Mouse (Mus musculus): ENCODE measurements around the gene Rilpl1.
"Not testable (repeated sequence)": the region's sequence is repeated elsewhere in the genome, so short reads cannot be mapped to it uniquely, and the experiment has no call there.

Gene Rilpl1

DNA sequence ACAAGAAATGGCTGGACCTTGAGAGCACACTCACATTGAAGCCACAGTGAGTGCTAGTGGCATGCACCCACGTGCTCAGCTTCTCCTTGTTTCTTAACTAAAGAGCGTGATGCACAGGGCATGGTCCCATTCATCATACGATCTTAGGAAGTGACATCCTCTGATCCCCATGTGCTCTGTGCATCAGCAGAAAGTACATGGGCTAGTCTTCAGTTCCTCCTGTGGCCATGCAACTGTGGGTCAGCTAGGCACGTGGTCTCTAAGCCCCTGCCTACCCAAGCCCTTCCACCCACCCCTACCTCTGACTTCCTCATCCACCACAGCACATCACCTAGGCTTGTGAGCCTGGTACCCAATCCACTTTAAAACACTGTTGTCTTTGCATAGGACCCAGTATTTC, 38.6 kb downstream of the Rilpl1 start:
- no peak for DNase-seq (ENCODE audit: low read depth)

DNA sequence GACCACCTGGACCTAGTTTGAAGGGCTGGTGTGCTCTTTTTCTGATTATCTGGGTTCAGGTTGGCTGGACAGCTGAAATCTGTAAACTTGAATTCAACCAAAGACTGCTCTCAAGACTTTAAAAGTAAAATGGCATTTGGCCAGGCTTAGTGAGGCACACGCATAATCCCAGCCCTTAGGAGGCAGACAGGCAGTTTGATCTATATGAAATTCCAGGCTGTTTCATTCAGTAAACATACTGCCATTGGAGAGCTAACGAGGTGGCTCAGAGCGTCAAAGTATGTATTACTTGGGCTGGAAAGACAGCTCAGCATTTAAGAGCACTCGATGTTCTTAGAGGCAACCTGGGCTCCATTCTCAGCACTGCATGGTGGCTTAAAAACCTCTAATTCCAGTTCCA, 39.5 kb downstream of the Rilpl1 start:
- no peak for DNase-seq (ENCODE audit: low read depth)

DNA sequence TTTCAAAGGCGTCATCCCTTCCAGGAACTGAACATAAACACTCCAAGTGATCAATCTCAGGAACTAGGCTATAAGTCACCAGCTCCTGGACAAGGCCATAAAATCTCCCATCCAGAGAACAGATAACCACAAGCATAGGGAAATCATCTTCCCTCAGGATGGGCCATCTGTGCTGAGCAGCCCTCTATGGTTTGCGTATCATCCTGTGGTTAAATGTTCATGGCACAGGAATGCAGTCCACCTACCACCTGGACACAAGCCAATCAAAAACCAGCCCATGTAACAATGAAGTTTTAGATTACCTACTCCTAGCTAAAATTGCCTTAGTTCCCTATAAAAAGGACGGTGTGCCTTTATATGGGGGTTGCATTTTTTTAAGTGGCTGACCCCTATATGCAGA, 42.3 kb downstream of the Rilpl1 start:
- DNase-seq (ENCODE audit: low read depth), result no peak

DNA sequence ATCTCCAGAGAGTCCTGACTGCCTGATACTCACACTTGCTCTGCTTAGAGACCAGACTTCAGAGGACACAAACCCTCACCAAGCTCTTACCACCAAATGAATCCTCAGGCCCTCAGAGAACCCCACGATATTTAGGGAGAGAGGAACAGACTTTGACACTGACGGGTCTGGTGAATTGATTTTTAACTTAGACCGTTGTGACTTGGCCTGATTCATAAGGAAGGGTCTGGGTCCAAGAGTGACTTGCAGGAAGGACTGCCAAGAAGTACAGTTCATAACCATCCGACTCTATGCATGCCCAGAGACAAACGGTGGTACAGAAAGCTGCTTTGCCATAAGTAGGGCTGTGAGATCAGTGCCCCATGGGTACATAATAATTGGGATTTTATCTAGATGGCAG, 45.5 kb downstream of the Rilpl1 start:
- DNase-seq (ENCODE audit: low read depth), result no peak

DNA sequence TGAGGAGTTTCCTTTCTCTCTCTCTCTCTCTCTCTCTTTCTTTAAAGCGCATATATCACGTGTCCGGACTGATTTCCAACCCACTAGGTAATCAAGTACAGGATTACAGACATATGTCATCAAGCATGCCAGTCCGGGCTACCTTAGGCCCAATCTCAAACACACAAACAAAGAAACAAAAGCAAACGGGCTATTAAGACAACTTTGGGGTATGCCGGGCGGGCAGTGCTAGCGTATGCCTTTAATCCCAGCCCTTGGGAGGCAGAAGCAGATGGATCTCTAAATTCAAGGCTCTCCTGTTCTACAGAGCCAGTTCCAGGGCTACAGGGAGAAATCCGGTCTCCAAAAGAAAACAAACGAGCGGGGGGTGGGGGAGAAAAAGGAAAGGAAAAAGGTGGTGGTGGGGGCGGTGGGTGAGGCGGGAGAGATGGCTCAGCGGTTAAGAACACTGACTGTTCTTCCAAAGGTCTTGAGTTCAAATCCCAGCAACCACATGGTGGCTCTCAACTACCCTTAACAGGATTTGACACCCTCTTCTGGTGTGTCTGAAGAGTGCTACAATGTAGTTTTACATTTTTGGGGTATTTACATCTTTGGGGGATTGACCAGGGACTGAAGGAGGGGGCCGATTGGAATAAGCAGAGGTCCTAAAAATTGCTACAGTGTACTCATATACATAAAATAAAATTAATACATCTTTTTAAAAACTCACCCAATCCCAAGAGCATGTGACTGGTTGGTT, 47.4 kb downstream of the Rilpl1 start:
- no peak for DNase-seq (ENCODE audit: low read depth)

DNA sequence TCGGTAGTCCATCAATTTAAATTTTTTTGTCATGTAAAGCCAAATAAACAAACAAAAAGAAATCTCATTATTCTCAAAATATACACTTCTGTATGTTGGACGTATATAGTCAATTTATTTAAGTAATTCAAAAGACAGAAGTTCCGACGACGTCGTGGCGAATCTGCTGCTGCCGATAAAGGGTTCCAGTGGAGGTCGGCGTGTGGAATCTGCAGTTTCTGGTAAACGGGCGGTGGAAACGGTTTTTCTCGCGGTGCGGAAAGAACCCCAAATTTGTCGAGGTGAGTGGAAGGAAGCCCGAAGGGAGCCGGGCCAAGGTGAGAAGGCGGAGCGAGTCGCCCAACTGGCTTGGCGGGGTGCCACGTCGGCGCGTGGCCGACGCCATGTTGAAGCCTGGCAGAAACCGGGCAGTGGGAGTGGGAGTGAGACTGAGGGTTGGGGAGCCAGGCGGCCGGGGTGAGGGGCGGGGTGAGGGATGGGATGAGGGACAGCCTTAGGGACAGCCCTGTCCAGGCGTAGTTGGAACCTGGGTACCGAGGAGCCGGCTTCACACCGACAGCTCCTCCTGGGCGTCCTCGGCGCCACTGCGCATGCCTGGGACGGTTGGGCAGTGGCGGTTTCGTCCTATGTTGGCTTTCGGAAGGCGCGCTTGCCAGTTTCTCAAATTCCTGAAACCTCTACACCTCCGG, 48.1 kb downstream of the Rilpl1 start, which contains the start of gene Snrnp35:
Gene Snrnp35 (plus strand): TSS at position 169 of the 689 bp plus-strand sequence.
- peak; percentile 85 for DNase-seq (ENCODE audit: low read depth)

DNA sequence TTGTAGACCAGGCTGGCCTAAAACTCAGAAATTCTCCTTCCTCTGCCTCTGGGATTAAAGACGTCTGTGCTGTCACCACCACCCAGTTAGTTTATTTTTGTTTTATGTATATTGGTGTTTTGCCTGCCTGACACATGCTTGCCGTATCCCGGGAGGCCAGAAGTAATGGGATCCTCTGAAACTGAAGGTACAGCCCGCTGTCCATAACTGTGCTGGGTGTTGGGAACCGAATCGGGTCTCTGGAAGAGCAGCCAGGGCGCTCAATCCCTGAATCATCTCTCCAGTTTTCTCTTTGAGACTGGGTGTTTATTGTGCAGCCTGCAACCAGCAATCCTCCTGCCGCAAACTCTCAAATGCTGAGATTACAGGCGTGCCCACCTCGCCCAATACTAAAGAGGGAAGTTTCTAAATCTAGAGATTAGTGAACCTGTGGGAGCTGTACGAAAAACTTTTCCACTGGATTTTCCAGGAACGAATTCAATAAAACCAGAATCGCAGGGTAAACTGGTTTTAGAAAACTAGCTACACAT, 48.7 kb downstream of the Rilpl1 start:
- DNase-seq (ENCODE audit: low read depth), result no peak

DNA sequence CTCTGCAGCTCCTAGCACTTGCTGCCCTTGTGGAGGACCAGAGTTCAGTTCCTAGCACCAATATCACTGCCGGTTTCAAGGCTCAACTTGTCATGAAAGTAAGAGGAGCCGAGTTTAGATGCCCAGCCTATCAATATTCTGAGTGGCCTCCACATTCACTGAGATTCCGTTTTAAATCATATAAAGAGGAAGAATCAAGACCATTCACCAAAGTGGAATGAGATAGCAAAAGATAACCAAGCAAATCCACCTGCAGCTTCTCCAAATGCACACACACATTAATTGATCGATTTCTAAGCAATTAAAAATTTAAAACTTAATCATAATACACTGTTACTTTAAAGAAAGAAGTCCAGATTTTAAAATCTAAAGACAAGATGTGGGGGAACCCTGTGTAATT, 49.5 kb downstream of the Rilpl1 start:
- no peak for DNase-seq (ENCODE audit: low read depth)

DNA sequence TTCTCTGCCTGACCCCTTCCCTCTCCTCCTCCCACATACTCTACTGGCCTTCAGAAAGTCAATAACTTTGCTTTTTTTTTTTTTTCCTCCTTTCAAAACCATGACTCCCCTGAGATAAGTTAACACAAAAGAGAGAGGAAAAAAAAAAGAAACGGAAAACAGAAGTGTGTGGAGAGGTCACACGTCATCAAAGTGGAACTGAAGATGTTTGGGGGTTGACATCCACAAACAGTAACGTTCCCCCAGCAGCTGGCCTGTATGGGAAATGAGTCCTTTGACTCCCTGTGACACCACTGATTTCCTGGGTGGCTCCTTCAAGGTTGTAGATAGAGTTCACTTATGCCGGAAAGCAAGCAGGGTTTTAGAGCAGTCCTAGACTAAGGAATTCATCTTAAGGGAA, 51.1 kb downstream of the Rilpl1 start:
- no peak for DNase-seq (ENCODE audit: low read depth)

DNA sequence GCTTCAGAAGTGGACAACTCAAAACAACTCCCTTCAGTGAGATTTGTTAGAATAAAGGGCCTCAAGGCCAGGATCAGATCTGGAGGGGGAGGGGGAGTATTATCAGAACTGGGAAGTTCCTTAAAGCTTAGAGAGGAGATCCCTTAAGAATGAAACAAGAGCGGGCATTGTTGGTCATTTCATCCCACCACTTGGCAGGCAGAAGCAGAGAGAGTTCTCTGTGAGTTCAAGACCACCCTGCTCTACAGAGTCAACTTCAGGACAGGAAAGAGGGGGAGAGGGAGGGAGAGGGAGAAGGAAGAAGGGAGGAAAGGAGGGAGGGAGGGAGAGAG, 52.4 kb downstream of the Rilpl1 start:
- no peak for DNase-seq (ENCODE audit: low read depth)

DNA sequence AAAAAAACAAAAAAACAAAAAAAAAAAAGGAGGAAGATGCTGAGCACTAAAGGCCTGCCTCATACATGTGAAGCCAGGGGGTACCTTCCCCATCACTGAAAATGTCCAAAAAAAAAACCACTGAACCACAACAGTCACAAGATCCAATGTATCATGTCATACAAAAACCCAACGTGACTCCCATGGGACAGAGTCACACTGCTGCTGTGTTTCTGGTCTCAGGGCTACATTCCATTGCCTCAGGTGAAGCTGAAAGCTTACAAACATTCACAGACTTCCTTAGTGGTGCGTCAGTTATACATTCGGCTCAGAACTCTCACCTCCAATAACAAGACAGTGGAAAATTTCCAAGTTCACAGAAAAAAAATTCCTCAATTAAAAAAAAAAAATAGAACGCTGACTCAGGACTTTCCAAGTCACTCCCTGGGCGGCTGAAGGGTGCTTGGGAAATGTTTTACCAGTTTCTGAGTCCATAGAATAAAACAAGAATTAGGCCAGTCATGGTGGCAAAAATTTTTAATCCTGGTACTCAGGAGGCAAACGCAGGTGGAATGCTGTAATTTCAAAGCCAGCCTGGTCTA, 60.5 kb downstream of the Rilpl1 start:
- no peak for DNase-seq (ENCODE audit: low read depth)

DNA sequence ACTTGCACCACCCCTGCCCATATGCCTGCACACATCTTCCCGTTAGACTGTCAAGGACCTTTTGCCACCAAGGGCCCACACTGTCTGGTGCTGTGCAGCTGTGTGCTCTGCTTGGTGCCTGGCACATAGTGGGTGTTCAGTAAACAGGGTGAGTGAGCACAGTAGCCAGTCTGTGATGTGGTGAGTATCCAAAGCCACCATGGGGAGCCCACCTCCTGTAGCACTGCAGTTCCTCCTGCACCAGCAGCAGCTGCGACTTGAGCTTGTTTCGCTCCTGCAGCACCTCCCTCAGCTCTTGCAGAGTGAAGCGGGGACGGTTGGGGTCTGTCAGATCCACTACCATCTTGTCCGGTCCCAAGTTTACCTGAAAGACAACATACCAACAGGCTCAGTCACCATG, 61.7 kb downstream of the Rilpl1 start:
- no peak for DNase-seq (ENCODE audit: low read depth)

DNA sequence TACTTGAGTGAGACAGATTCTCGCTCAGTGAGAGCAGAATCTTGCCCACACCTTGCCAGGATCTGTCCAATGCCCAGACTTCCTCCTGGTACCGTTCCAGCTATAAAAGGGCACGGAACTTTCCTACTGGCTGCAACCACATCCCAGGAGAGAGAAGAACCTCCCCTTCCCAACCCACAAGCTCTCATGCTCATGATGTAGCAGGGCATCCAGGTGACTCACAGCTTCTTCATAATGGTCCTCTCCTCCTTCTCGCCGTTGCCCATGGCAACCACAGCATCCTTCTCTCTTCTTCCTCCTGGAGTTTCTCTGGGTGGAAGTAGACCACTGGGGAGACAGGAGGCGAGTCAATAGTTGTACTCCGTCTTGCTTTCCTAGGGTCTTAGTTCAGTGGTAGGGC, 62.8 kb downstream of the Rilpl1 start:
- no peak for DNase-seq (ENCODE audit: low read depth)

DNA sequence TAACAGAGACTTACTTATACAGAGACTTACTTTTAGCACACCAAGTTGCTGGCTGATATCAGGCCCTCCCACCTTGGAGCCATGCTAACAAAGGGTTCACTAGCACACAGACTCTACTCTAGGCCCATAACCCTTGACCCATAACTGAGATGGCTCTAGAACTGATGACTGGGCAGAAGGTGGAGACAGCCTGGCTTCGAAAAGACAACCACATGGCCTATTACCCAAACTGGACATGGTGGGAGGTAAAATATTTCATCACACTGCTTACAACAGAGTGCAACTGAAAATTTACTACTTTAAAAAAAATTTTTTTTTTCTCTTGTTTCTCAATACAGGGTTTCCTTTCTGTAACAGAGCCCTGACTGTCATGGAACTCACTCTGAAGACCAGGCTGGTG, 63.4 kb downstream of the Rilpl1 start:
- DNase-seq (ENCODE audit: low read depth), result no peak

DNA sequence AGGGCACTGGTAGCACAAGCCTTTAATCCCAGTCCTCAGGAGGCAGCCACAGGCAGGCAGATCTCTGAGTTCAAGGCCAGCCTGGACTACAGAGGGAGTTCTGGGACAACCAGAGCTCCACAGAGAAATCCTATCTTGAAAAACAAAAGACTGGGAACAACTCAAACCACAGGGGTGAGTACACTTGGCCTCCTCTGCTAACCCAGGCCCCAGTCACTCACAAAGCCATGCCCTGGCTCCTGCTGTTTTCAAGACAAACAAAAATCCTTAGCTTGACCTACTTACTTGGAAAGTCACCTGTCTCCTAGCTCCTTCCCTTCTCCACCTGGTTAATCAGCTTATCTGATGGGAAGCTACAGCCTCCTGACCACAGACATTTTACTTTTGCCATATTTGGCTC, 66.3 kb downstream of the Rilpl1 start:
- DNase-seq (ENCODE audit: low read depth), result no peak

DNA sequence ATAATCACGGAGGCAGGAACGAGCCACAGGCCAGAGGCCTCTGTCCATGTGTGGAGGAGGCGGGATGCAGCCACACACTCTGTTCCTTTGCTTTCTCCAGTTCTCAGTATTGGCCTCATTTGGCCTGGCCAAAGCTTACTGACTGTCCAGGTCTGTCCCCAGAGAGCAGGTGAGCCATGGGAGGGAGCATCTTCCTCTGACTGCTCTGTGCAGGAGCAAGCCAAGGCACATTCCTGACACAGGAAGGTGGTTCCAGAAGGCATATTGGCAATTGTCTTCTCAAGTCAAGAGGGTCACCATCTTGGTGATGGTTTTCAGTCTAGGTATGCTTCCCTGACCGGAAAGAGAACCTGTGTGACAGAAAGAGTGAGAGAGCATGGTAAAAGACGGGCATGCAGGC, 67.7 kb downstream of the Rilpl1 start:
- DNase-seq (ENCODE audit: low read depth), result no peak

DNA sequence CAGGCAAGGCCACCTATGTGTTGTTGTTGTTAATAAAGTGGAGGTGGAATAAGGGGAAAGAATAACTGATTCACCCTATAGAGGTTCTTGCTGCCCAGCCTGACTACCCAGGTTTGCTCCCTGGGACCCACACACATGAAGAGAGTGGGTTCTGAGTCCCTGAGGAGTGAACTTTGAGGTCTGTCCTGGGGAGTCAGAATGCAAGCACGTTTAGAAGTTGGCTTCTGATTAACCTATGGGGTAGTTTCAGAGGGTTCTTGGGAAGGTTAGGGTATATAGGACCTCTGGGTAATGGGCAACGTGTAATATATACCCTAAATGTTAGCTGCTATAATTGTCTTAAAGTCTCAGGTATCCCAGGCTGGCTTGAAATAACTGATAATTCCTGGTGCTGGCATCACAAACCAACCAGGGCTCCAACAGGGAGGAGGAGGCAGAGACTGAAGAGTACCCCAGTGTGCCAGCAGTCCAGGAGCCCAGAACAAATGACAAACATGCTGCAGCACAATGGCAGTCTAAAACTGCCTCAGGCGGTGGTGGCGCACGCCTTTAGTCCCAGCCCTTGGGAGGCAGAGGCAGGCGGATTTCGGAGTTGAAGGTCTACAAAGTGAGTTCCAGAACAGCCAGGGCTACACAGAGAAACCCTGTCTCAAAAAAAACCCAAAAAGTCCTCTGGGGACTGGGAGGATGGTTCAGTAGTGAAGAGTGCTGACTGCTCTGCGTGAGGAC, 68.7 kb downstream of the Rilpl1 start:
- DNase-seq (ENCODE audit: low read depth), result no peak

DNA sequence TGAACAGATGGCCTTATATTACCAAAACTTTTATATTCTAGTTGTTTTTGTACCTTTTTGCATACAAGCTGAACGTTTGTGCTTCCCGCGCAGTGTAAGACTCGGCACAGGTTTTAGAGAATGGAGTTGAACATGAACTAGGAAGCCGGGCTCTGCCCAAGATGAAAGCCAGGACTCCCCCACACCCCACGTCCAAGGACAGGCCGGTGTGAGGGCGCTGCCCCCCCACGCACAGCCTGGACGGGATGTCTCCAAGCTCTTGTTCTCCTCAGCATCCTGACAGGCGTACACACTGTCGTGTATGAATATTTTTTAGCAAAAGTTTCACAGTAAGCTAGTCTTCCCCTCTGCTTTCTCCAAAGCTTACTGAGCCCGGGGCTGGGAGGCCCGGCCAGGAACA, 70.3 kb downstream of the Rilpl1 start:
- not testable (repeated sequence) for DNase-seq (ENCODE audit: low read depth)

DNA sequence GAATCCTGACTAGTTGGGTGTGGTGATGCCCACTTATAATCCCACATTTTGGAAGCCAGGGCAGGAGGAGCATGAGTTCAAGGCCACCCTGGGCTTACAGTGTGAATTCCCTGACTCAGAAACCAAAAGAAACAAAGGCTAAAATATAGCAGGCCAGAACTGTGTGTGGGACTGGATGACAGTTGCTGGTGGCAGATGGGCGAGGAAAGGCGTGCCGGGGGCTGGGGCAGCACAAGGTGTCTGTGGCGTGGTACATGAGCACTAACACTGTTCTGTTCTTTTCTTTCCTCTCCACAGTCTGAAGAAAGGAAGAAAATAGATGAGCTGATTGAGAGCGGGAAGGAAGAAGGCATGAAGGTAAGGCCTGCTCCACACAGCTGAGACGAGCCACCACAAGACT, 74.4 kb downstream of the Rilpl1 start:
- DNase-seq (ENCODE audit: low read depth), result no peak

DNA sequence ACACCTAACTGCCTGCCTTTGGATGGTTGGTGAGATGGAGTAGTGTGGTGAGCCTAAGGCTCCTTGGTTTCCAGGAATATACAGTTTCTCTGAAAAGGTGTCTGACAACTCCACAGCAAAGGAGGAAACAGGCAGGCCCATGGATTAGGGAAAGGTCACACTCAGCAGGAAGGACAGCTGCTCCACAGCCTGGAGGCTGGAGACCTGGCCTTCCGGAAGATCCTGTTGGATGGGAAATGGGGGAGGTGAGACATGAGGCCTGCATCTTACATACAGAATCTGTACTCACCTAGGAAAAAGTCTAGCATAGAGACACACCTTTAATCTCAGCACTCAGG, 77.1 kb downstream of the Rilpl1 start:
- DNase-seq (ENCODE audit: low read depth), result no peak

DNA sequence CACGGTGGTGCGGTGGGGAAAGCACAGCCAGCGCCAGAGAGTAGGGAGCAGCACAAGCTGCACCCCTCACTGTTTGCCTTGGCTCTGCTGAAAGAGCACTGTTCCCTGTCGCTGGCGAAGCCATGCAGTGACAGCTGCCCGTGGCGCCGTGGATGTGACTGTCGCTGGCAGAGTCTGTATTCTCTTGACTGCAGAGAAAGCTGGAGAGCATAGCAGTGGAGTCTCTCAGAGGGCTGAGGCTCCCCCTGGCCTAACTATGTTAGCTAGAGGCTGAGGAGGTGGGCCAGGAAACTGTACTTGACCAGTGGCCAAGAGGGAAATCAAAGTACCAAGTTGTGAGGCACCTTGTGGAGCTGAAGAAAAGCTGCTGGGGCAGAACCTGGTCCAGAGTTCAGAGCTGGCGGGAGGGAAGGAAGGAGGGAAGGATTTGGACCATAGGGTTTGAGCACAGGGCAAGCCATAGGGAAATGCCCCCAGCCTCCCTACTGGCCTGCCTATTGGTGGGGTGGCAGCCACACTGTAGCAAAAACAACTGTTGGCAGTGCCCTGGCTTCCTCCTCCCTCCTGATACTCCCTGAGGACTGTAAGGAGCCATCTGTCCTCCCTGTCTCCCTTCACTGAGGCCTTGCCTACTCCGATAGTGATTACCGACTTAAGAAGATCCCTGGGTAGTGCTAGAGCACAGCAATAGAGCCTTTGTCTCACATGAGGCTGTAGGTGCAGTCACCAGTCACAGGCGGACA, 77.7 kb downstream of the Rilpl1 start:
- no peak for DNase-seq (ENCODE audit: low read depth)

Data from fibroblast of lung, adult 2 months (primary cell).